Mouse (Mus musculus) midbrain, embryonic 13.5 days (tissue): ENCODE results near the gene Cds2. TPM values are rescaled to one million over a fixed set of nuclear protein-coding genes. Genes with fewer than 3 reads are reported as not detected.
A peak's percentile ranks its signal among the peaks of the same experiment; 100 is the strongest.
"Not testable (repeated sequence)": the region's sequence is repeated elsewhere in the genome, so short reads cannot be mapped to it uniquely, and the experiment has no call there.

Experiments used
- ATAC-seq: fragments of 200-750 bp; cut with Nextera tagmentation; 2 replicates; pipeline ENCODE4 v1.8.0; 2017; ENCODE audit warnings: mild to moderate bottlenecking, moderate TSS enrichment, moderate library complexity
- H3K27ac ChIP-seq: fragments of 300-500 bp; sonication (generic); 2 replicates; pipeline ENCODE4 v1.5.1; 2015; ENCODE audit warnings: inconsistent platforms, mild to moderate bottlenecking, moderate library complexity
- H3K27me3 ChIP-seq: fragments of 300-500 bp; sonication (generic); 2 replicates; pipeline ENCODE4 v1.6.1; 2015; ENCODE audit warnings: mild to moderate bottlenecking, inconsistent platforms
- H3K36me3 ChIP-seq: fragments of 300-500 bp; sonication (generic); 2 replicates; pipeline ENCODE4 v1.6.1; 2015; ENCODE audit warnings: mild to moderate bottlenecking, inconsistent platforms
- H3K4me1 ChIP-seq: fragments of 300-500 bp; sonication (generic); replicated peaks from 2 replicates; pipeline ENCODE4 v1.6.1; 2015; ENCODE audit warnings: inconsistent platforms
- H3K4me2 ChIP-seq: fragments of 300-500 bp; sonication (generic); replicated peaks from 2 replicates; pipeline ENCODE4 v1.6.1; 2015; ENCODE audit warnings: moderate library complexity, mild to moderate bottlenecking, inconsistent platforms
- H3K4me3 ChIP-seq: fragments of 300-500 bp; sonication (generic); replicated peaks from 2 replicates; pipeline ENCODE4 v1.5.1; 2015; ENCODE audit warnings: mild to moderate bottlenecking, inconsistent platforms
- H3K9ac ChIP-seq: fragments of 300-500 bp; sonication (generic); replicated peaks from 2 replicates; pipeline ENCODE4 v1.6.1; 2015; ENCODE audit warnings: mild to moderate bottlenecking, inconsistent platforms
- H3K9me3 ChIP-seq: fragments of 300-500 bp; sonication (generic); 2 replicates; pipeline ENCODE4 v1.6.1; 2016; ENCODE audit warnings: mild to moderate bottlenecking, inconsistent platforms
- WGBS: fragments of 180-500 bp; shearing (Covaris S2); methylation state at CpG from one replicate; pipeline ENCODE4 v1.1.7; 2015; 5-methylcytosine and 5-hydroxymethylcytosine counted together
- polyA plus RNA-seq: library from polyadenylated mRNA; unstranded; fragments of >200 nt; fragmentation: Nextera tagmentation; extraction: Ambion mirVana; gene quantifications from 2 replicates; pipeline ENCODE4 v1.2.1, GENCODE M21; 2015

The Cds2 gene
- 24.4 and 28.4 TPM in 2 replicates for polyA plus RNA-seq

GRCm38 (mm10) chr2:132262879-132263398, at the start of gene Cds2:
TSS of gene Cds2 (plus strand) at chr2:132263148.
- Histone ChIP-seq H3K27me3 (no peaks in the 10 kb centered on the region), H3K4me3 (peak within 1 kb of the TSS; percentile 91), H3K36me3 (no peaks in the 10 kb centered on the region), H3K27ac (peak within 1 kb of the TSS; percentile 86), H3K9ac (peak within 1 kb of the TSS; percentile 89), H3K9me3 (no peaks in the 10 kb centered on the region), H3K4me2 (peak within 1 kb of the TSS; percentile 75), H3K4me1 (peaks cover 13% of the 10 kb centered on the region)
- under 1% methylated on average over 49 of the region's 49 CpGs for WGBS
- ATAC-seq = peak; percentile 98

- 77% methylated on average over 11 of the region's 11 CpGs for WGBS
- no peaks in the 10 kb centered on the region for H3K9me3 ChIP-seq
Observed at GRCm38 (mm10) chr2:132221611-132222073, 41.3 kb upstream of the Cds2 start.

GRCm38 (mm10) chr2:132224359-132224758, 38.6 kb upstream of the Cds2 start:
- H3K27ac ChIP-seq = no peak overlapping the region
- H3K4me2 ChIP-seq = no peak overlapping the region
- H3K9me3 ChIP-seq = no peaks in the 10 kb centered on the region
- no peaks in the 10 kb centered on the region for H3K27me3 ChIP-seq
- no peaks in the 10 kb centered on the region for H3K36me3 ChIP-seq
- H3K4me3 ChIP-seq = no peak overlapping the region
- no peak overlapping the region for H3K9ac ChIP-seq
- 84% methylated on average over 4 of the region's 4 CpGs for WGBS
- ATAC-seq = no peak
- no peaks in the 10 kb centered on the region for H3K4me1 ChIP-seq

More at GRCm38 (mm10) chr2:132221611-132222073, 41.3 kb upstream of the Cds2 start:
- ATAC-seq = no peak
- no peaks in the 10 kb centered on the region for H3K36me3 ChIP-seq
- no peak overlapping the region for H3K27ac ChIP-seq
- no peaks in the 10 kb centered on the region for H3K4me1 ChIP-seq
- H3K9ac ChIP-seq = no peak overlapping the region
- no peak overlapping the region for H3K4me2 ChIP-seq
- H3K27me3 ChIP-seq = no peaks in the 10 kb centered on the region
- no peak overlapping the region for H3K4me3 ChIP-seq

- Histone ChIP-seq H3K4me2 (no peak overlapping the region), H3K9me3 (no peaks in the 10 kb centered on the region), H3K36me3 (no peaks in the 10 kb centered on the region), H3K9ac (no peak overlapping the region), H3K27me3 (no peaks in the 10 kb centered on the region), H3K4me1 (no peaks in the 10 kb centered on the region), H3K27ac (no peak overlapping the region), H3K4me3 (no peak overlapping the region)
- WGBS = 77% methylated on average over 3 of the region's 3 CpGs
- no peak for ATAC-seq
Observed at GRCm38 (mm10) chr2:132232413-132232945, 30.5 kb upstream of the Cds2 start.

GRCm38 (mm10) chr2:132233985-132234765, 28.8 kb upstream of the Cds2 start:
- no peak for ATAC-seq
- no peak overlapping the region for H3K4me3 ChIP-seq
- peaks cover 5% of the 10 kb centered on the region for H3K36me3 ChIP-seq
- no peak overlapping the region for H3K4me2 ChIP-seq
- H3K9ac ChIP-seq = no peak overlapping the region
- H3K27ac ChIP-seq = no peak overlapping the region
- H3K4me1 ChIP-seq = no peaks in the 10 kb centered on the region
- H3K9me3 ChIP-seq = no peaks in the 10 kb centered on the region
- 84% methylated on average over 16 of the region's 16 CpGs for WGBS
- H3K27me3 ChIP-seq = no peaks in the 10 kb centered on the region

GRCm38 (mm10) chr2:132235291-132235690, 27.7 kb upstream of the Cds2 start:
- H3K9me3 ChIP-seq = no peaks in the 10 kb centered on the region
- WGBS = 52% methylated on average over 2 of the region's 2 CpGs
- H3K4me3 ChIP-seq = no peak overlapping the region
- H3K27me3 ChIP-seq = no peaks in the 10 kb centered on the region
- no peak overlapping the region for H3K27ac ChIP-seq
- peaks cover 5% of the 10 kb centered on the region for H3K36me3 ChIP-seq
- no peaks in the 10 kb centered on the region for H3K4me1 ChIP-seq
- ATAC-seq = no peak
- H3K4me2 ChIP-seq = no peak overlapping the region
- H3K9ac ChIP-seq = no peak overlapping the region

GRCm38 (mm10) chr2:132235975-132236374, 27.0 kb upstream of the Cds2 start:
- ATAC-seq = no peak
- Histone ChIP-seq H3K4me1 (no peaks in the 10 kb centered on the region), H3K4me2 (no peak overlapping the region), H3K4me3 (no peak overlapping the region), H3K36me3 (peaks cover 5% of the 10 kb centered on the region), H3K27me3 (no peaks in the 10 kb centered on the region), H3K9ac (no peak overlapping the region), H3K27ac (no peak overlapping the region), H3K9me3 (no peaks in the 10 kb centered on the region)
- WGBS = 83% methylated on average over 7 of the region's 7 CpGs

GRCm38 (mm10) chr2:132239434-132239833, 23.5 kb upstream of the Cds2 start:
- 90% methylated on average over 3 of the region's 3 CpGs for WGBS
- not testable (repeated sequence) for H3K4me3 ChIP-seq, H3K9me3 ChIP-seq, H3K9ac ChIP-seq, H3K4me1 ChIP-seq, H3K27ac ChIP-seq, H3K27me3 ChIP-seq, H3K4me2 ChIP-seq, ATAC-seq
- peaks cover 24% of the 10 kb centered on the region for H3K36me3 ChIP-seq

- ATAC-seq = not testable (repeated sequence)
Observed at GRCm38 (mm10) chr2:132240457-132240856, 22.5 kb upstream of the Cds2 start.

GRCm38 (mm10) chr2:132243370-132243769, 19.6 kb upstream of the Cds2 start:
- no peaks in the 10 kb centered on the region for H3K9me3 ChIP-seq
- no peak for ATAC-seq
- no peaks in the 10 kb centered on the region for H3K27me3 ChIP-seq
- no peak overlapping the region for H3K9ac ChIP-seq
- no peak overlapping the region for H3K4me3 ChIP-seq
- peaks cover 23% of the 10 kb centered on the region for H3K36me3 ChIP-seq
- H3K4me2 ChIP-seq = no peak overlapping the region
- peaks cover 15% of the 10 kb centered on the region for H3K4me1 ChIP-seq
- WGBS = 96% methylated on average over 3 of the region's 3 CpGs
- no peak overlapping the region for H3K27ac ChIP-seq

More at GRCm38 (mm10) chr2:132240457-132240856, 22.5 kb upstream of the Cds2 start:
- not testable (repeated sequence) for H3K27ac ChIP-seq, H3K27me3 ChIP-seq, H3K4me2 ChIP-seq, H3K9ac ChIP-seq, H3K9me3 ChIP-seq, H3K4me3 ChIP-seq, H3K4me1 ChIP-seq
- peaks cover 28% of the 10 kb centered on the region for H3K36me3 ChIP-seq
- 30% methylated on average over 9 of the region's 10 CpGs for WGBS

GRCm38 (mm10) chr2:132247539-132248313, 15.2 kb upstream of the Cds2 start, which contains the start of gene Tmem230:
TSS of gene Tmem230 (minus strand) at chr2:132247807.
- Histone ChIP-seq H3K36me3 (peaks cover 27% of the 10 kb centered on the region), H3K9me3 (no peaks in the 10 kb centered on the region), H3K9ac (peak within 1 kb of the TSS; percentile 66), H3K27me3 (no peaks in the 10 kb centered on the region), H3K4me2 (peak within 1 kb of the TSS; percentile 90), H3K27ac (peak within 1 kb of the TSS; percentile 82), H3K4me3 (peak within 1 kb of the TSS; percentile 66), H3K4me1 (peaks cover 37% of the 10 kb centered on the region)
- WGBS = 6% methylated on average over 50 of the region's 50 CpGs
- ATAC-seq = peak; percentile 93
